Comparison of ENCODE assay signal across 10 mouse cellular contexts in the genomic region with DNA sequence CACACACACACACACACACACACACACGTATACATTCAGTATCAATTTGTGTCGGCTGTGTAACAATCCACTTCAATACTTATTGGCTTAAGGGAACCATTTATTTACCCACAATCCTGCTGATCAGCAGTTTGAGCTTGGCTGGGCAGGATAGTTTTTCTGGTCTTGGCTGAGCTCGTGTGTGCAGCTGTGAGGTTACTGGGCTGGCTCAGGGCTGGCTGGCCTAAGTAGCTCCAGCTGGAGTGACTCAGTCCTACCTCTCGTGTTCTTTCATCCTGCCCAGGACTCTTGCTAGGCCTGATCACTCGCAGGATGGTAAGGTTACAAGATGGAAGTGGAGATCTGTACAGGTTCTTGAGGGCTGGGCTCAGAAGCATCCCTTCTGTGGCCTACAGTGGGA.
DNase-seq lines count a peak whose midpoint lies in the region; ATAC-seq lines count a peak whose summit lies in the region.
"Had no signal": no experiment of that assay in that cellular context is flagged by ENCODE, and none has a peak within 500 bp of the region (broad histone marks: within the 10 kb centered on the region; RNA-seq: fewer than 3 reads in every experiment).

No protein-coding gene starts in this region.

- intact Hi-C loops in heart, postnatal 36 days (cut with DNase I): no loop called here

- WGBS in hindbrain, embryonic 16.5 days: 64% methylated on average over 5 of the region's 5 CpGs

- H3K4me2 ChIP-seq in hindbrain, embryonic 16.5 days (ENCODE audit: low read length): no peak overlapping the region

- no peak overlapping the region for H3K27ac ChIP-seq in hindbrain, embryonic 16.5 days (ENCODE audit: low read depth, low read length)
- H3K27ac ChIP-seq: liver, embryonic 14.5 days had no signal

- H3K36me3 ChIP-seq in hindbrain, embryonic 16.5 days (ENCODE audit: control insufficient read depth, insufficient read depth, low read length): no peaks in the 10 kb centered on the region

- no peaks in the 10 kb centered on the region for H3K27me3 ChIP-seq in hindbrain, embryonic 16.5 days (replicated peaks; ENCODE audit: control insufficient read depth, insufficient read depth, low read length)

- H3K9me3 ChIP-seq in hindbrain, embryonic 16.5 days (ENCODE audit: control insufficient read depth, low read length): no peaks in the 10 kb centered on the region; the same call in 1 of the 2 replicates

- peak; percentile 4 for DNase-seq in adrenal gland, adult 8-10 months
- DNase-seq in adrenal gland, postnatal 25 days: no peak
- DNase-seq in ovary, adult 18-20 months (ENCODE audit: low spot score): peak; percentile 6
- no peak for DNase-seq in ovary, postnatal 10 days (ENCODE audit: low spot score)
- DNase-seq in heart, postnatal 36 days: peak; percentile 22 to 26
- DNase-seq in skeletal muscle tissue, adult 2 months (ENCODE audit: low read depth, low spot score): peak; percentile 64
- DNase-seq in B cell, adult 2 months: no peak

- H3K4me1 ChIP-seq in hindbrain, embryonic 16.5 days (ENCODE audit: control insufficient read depth, insufficient read depth, low read depth, low read length): no peaks in the 10 kb centered on the region

- H3K4me3 ChIP-seq in hindbrain, embryonic 16.5 days (ENCODE audit: low read length): no peak overlapping the region
- H3K4me3 ChIP-seq: myocyte had no signal

- no peak for ATAC-seq in hindbrain, embryonic 16.5 days

- no peak overlapping the region for H3K9ac ChIP-seq in hindbrain, embryonic 16.5 days (ENCODE audit: low read depth, low read length)
- H3K9ac ChIP-seq: liver, embryonic 14.5 days had no signal

Comparison
In these comparisons a context has a peak if more than half of its experiments do, and no peak if none do; other contexts are left out.
1. DNase-seq: peak in adrenal gland, adult 8-10 months (single experiment), ovary, adult 18-20 months (single experiment), heart, postnatal 36 days (2 of 2) and skeletal muscle tissue, adult 2 months (single experiment); none in adrenal gland, postnatal 25 days (single experiment), ovary, postnatal 10 days (single experiment) and B cell, adult 2 months (0 of 2).